Mouse (Mus musculus): ENCODE measurements around the gene Lce3f. TPM values are rescaled to one million over a fixed set of nuclear protein-coding genes. Genes with fewer than 3 reads are reported as not detected.

The Lce3f gene
- total and polyA plus RNA-seq, 2 experiments from 2014 or later, result not detected

DNA sequence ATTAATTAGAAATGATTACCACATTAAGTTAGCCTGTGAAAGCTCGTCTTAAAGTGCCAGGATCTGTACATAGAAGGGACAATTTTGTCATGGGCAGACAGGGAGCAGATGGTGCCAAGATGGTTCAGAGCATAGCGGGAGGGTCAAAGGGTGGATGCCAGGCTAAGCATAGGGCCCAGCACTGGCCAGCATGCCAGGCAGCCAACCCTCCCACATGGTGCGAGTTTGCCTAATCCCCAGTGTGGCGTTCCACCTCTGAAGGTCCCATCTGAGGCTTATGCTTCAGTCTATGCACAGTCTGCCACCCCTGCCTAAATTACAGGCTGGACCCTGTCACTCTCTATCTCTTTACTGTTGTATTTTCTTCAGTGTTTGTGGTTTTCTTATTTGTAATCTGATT lies 10.8 kb downstream of the Lce3f start:
- Histone ChIP-seq H3K27ac (no peak overlapping the region), H3K4me1 (ENCODE audit: insufficient read depth, low read length) (no peaks in the 10 kb centered on the region), H3K4me2 (ENCODE audit: low read depth, low read length) (no peak overlapping the region), H3K4me3 (ENCODE audit: low read length) (no peak overlapping the region), H3K36me3 (ENCODE audit: insufficient read depth, low read length) (no peaks in the 10 kb centered on the region), H3K9me3 (ENCODE audit: low read length) (no peaks in the 10 kb centered on the region), H3K9ac (replicated peaks; ENCODE audit: low read length) (no peak overlapping the region), H3K27me3 (ENCODE audit: insufficient read depth, low read length) (no peaks in the 10 kb centered on the region)
- no peak for TF ChIP-seq CTCF (IDR thresholded peaks at IDR 0.05; ENCODE audit: low read depth)
- DNase-seq (ENCODE audit: low spot score) (no peak), ATAC-seq (0 out of 2 replicates have a peak, but pooled peaks have one; percentile 35)
- 59% methylated on average over 4 of the region's 4 CpGs for WGBS

DNA sequence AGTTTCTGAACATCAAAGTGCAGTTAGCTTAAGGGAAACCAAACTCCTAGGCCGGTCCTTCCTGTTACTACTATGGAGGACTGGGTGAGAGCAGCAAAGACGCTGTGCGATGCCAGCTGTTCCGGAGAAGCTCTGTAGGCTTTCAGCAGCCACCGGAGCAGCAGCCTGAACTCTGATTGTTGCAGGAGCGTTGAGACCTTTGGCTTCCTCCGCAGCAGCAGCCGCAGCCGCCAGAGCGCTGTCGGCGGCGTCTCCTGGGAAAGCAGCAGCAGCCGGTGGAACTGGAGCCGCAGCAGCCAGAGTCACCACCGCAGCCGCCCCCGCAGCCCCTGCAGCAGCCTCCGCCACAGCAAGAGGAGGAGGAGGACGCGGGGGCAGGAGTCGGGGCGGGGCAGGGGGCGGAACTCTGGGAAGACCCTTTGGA lies 22.4 kb downstream of the Lce3f start:
- ATAC-seq, result peak; percentile 87
- H3K9me3 ChIP-seq (ENCODE audit: low read length), result no peaks in the 10 kb centered on the region
- DNase-seq (ENCODE audit: low spot score), result peak; percentile 70
- peak overlapping the region; percentile 96 for H3K4me2 ChIP-seq (ENCODE audit: low read depth, low read length)
- 1% methylated on average over 24 of the region's 24 CpGs for WGBS
- H3K36me3 ChIP-seq (ENCODE audit: insufficient read depth, low read length), result no peaks in the 10 kb centered on the region
- peak overlapping the region; percentile 56 for H3K9ac ChIP-seq (replicated peaks; ENCODE audit: low read length)
- TF ChIP-seq CTCF (IDR thresholded peaks at IDR 0.05; ENCODE audit: low read depth), result no peak
- no peaks in the 10 kb centered on the region for H3K4me1 ChIP-seq (ENCODE audit: insufficient read depth, low read length)
- H3K27me3 ChIP-seq (ENCODE audit: insufficient read depth, low read length), result no peaks in the 10 kb centered on the region
- H3K27ac ChIP-seq, result no peak overlapping the region; the same call in 1 of the 2 replicates
- peak overlapping the region; percentile 54 for H3K4me3 ChIP-seq (ENCODE audit: low read length)

DNA sequence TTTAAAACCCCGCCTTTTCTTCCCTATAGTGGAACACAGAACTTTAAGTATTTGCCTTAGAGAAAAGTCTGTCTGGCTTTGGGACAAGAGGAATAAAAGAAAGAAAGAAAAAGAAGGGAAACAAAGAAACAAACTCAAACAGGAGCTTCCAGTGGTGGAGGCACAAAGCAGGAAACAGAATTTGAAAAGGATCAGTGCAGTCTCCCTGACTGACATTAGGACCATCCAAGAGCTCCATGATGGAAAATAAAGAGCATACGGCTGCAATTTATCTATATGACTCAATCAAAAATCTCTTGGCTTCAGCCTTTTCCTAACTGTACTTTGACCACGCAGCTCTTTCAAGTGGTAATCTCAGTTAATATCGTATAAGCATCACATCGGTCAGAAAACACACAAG lies 22.8 kb downstream of the Lce3f start:
- WGBS, result 10% methylated on average over 5 of the region's 5 CpGs
- no peak for ATAC-seq
- H3K4me3 ChIP-seq (ENCODE audit: low read length), result peak overlapping the region; percentile 54

GRCm38 (mm10) chr3:93015460-93016104 lies 23.6 kb downstream of the Lce3f start, which contains the start of gene Crct1:
Crct1 (minus strand) TSS chr3:93015687.
- Histone ChIP-seq H3K27me3 (ENCODE audit: insufficient read depth, low read length) (no peaks in the 10 kb centered on the region), H3K4me1 (ENCODE audit: insufficient read depth, low read length) (no peaks in the 10 kb centered on the region), H3K36me3 (ENCODE audit: insufficient read depth, low read length) (no peaks in the 10 kb centered on the region), H3K9ac (replicated peaks; ENCODE audit: low read length) (peak within 1 kb of the TSS; percentile 56), H3K27ac (no peak within 1 kb of the TSS; the same call in 1 of the 2 replicates), H3K4me3 (ENCODE audit: low read length) (peak within 1 kb of the TSS; percentile 54), H3K9me3 (ENCODE audit: low read length) (no peaks in the 10 kb centered on the region), H3K4me2 (ENCODE audit: low read depth, low read length) (peak within 1 kb of the TSS; percentile 96)
- ATAC-seq (no peak), DNase-seq (ENCODE audit: low spot score) (no peak)
- no peak for TF ChIP-seq CTCF (IDR thresholded peaks at IDR 0.05; ENCODE audit: low read depth)
- 42% methylated on average over 4 of the region's 4 CpGs for WGBS

More for the DNA sequence above, 22.8 kb downstream of the Lce3f start:
- no peaks in the 10 kb centered on the region for H3K4me1 ChIP-seq (ENCODE audit: insufficient read depth, low read length)
- no peak overlapping the region for H3K27ac ChIP-seq
- H3K9me3 ChIP-seq (ENCODE audit: low read length), result no peaks in the 10 kb centered on the region
- H3K36me3 ChIP-seq (ENCODE audit: insufficient read depth, low read length), result no peaks in the 10 kb centered on the region
- peak overlapping the region; percentile 96 for H3K4me2 ChIP-seq (ENCODE audit: low read depth, low read length)
- DNase-seq (ENCODE audit: low spot score), result no peak
- no peaks in the 10 kb centered on the region for H3K27me3 ChIP-seq (ENCODE audit: insufficient read depth, low read length)
- H3K9ac ChIP-seq (replicated peaks; ENCODE audit: low read length), result peak overlapping the region; percentile 56; the same call in 1 of the 2 replicates
- TF ChIP-seq CTCF (IDR thresholded peaks at IDR 0.05; ENCODE audit: low read depth), result no peak

GRCm38 (mm10) chr3:93018960-93019359 lies 26.9 kb downstream of the Lce3f start, which contains the start of gene Lce1m:
Lce1m (minus strand) TSS chr3:93019060.
- ATAC-seq, result no peak
- H3K4me1 ChIP-seq (ENCODE audit: insufficient read depth, low read length), result no peaks in the 10 kb centered on the region
- no peaks in the 10 kb centered on the region for H3K9me3 ChIP-seq (ENCODE audit: low read length)
- TF ChIP-seq CTCF (IDR thresholded peaks at IDR 0.05; ENCODE audit: low read depth), result no peak
- WGBS, result 94% methylated on average over 2 of the region's 2 CpGs
- H3K27ac ChIP-seq, result no peak within 1 kb of the TSS
- no peaks in the 10 kb centered on the region for H3K36me3 ChIP-seq (ENCODE audit: insufficient read depth, low read length)
- no peak within 1 kb of the TSS for H3K9ac ChIP-seq (replicated peaks; ENCODE audit: low read length)
- H3K4me3 ChIP-seq (ENCODE audit: low read length), result no peak within 1 kb of the TSS
- H3K4me2 ChIP-seq (ENCODE audit: low read depth, low read length), result no peak within 1 kb of the TSS
- no peaks in the 10 kb centered on the region for H3K27me3 ChIP-seq (ENCODE audit: insufficient read depth, low read length)
- no peak for DNase-seq (ENCODE audit: low spot score)

- H3K36me3 ChIP-seq (ENCODE audit: insufficient read depth, low read length), result no peaks in the 10 kb centered on the region
- no peak overlapping the region for H3K9ac ChIP-seq (replicated peaks; ENCODE audit: low read length)
- no peak for TF ChIP-seq CTCF (IDR thresholded peaks at IDR 0.05; ENCODE audit: low read depth)
- no peaks in the 10 kb centered on the region for H3K9me3 ChIP-seq (ENCODE audit: low read length)
- no peak for ATAC-seq
- no peak for DNase-seq (ENCODE audit: low spot score)
- no peaks in the 10 kb centered on the region for H3K4me1 ChIP-seq (ENCODE audit: insufficient read depth, low read length)
- WGBS, result 88% methylated on average over 1 of the region's 1 CpGs
- no peak overlapping the region for H3K4me2 ChIP-seq (ENCODE audit: low read depth, low read length)
- H3K27me3 ChIP-seq (ENCODE audit: insufficient read depth, low read length), result no peaks in the 10 kb centered on the region
- H3K4me3 ChIP-seq (ENCODE audit: low read length), result no peak overlapping the region
- no peak overlapping the region for H3K27ac ChIP-seq
Measured at GRCm38 (mm10) chr3:93021171-93021570, 29.1 kb downstream of the Lce3f start.
